Mouse (Mus musculus) cortical plate, adult 2 months (tissue): Measurements from ENCODE around the gene Ifi44.

ENCODE experiments used
- CTCF ChIP-seq: fragments of 200-500 bp; IDR thresholded peaks from 2 replicates; pipeline ENCODE4 v1.5.1; 2011; ENCODE audit warnings: mild to moderate bottlenecking, control low read depth, low read length; ENCODE audit not compliant: insufficient read depth; ENCODE audit errors: extremely low read depth
- POLR2A ChIP-seq: fragments of 200-500 bp; IDR thresholded peaks from 2 replicates; pipeline ENCODE4 v1.6.1; 2011; ENCODE audit warnings: mild to moderate bottlenecking, low read length, control low read depth; ENCODE audit not compliant: insufficient read depth; ENCODE audit errors: extremely low read depth

- TF ChIP-seq CTCF (peak; percentile 59), POLR2A (no peak)
Measured at GRCm38 (mm10) chr3:151775089-151775488, 25.3 kb upstream of the Ifi44 start.
